Mouse (Mus musculus) ovary, postnatal 14 days (tissue): ENCODE measurements around the gene B230219D22Rik.
"Not testable (repeated sequence)": the region's sequence is repeated elsewhere in the genome, so short reads cannot be mapped to it uniquely, and the experiment has no call there.

ENCODE experiments used
- DNase-seq: peaks from one replicate; pipeline ENCODE4 v3.0.0; 2022; ENCODE audit warnings: low spot score

Gene B230219D22Rik

GRCm38 (mm10) chr13:55692535-55693242, at the start of gene B230219D22Rik:
Gene B230219D22Rik (plus strand): TSS chr13:55693124.
- DNase-seq, result peak; percentile 80

GRCm38 (mm10) chr13:55644525-55644924, 48.4 kb upstream of the B230219D22Rik start:
- DNase-seq, result no peak

GRCm38 (mm10) chr13:55650098-55650497, 42.8 kb upstream of the B230219D22Rik start:
- DNase-seq, result no peak

- DNase-seq, result no peak
These were observed 41.9 kb upstream of the B230219D22Rik start for GRCm38 (mm10) chr13:55650980-55651379.

- no peak for DNase-seq
These were observed 24.4 kb upstream of the B230219D22Rik start for GRCm38 (mm10) chr13:55668550-55668949.

GRCm38 (mm10) chr13:55672711-55673110, 20.2 kb upstream of the B230219D22Rik start:
- DNase-seq, result no peak

GRCm38 (mm10) chr13:55677364-55677763, 15.6 kb upstream of the B230219D22Rik start:
- no peak for DNase-seq

GRCm38 (mm10) chr13:55682201-55682600, 10.7 kb upstream of the B230219D22Rik start:
- DNase-seq, result no peak

GRCm38 (mm10) chr13:55683581-55683980, 9.3 kb upstream of the B230219D22Rik start:
- DNase-seq, result no peak

- DNase-seq, result no peak
These were observed 6.8 kb upstream of the B230219D22Rik start for GRCm38 (mm10) chr13:55686107-55686633.

- no peak for DNase-seq
These were observed 4.9 kb upstream of the B230219D22Rik start for GRCm38 (mm10) chr13:55687927-55688602.

GRCm38 (mm10) chr13:55693243-55693721, 358 bp downstream of the B230219D22Rik start:
- DNase-seq, result no peak

- no peak for DNase-seq
These were observed 1.2 kb downstream of the B230219D22Rik start for GRCm38 (mm10) chr13:55694110-55694509.

- DNase-seq, result not testable (repeated sequence)
These were observed 3.1 kb downstream of the B230219D22Rik start for GRCm38 (mm10) chr13:55695989-55696388.

GRCm38 (mm10) chr13:55704301-55704700, 11.4 kb downstream of the B230219D22Rik start:
- no peak for DNase-seq

GRCm38 (mm10) chr13:55712846-55713245, 19.9 kb downstream of the B230219D22Rik start:
- DNase-seq, result no peak

GRCm38 (mm10) chr13:55714501-55715166, 21.7 kb downstream of the B230219D22Rik start, which contains the start of gene Txndc15:
Gene Txndc15 (plus strand): TSS chr13:55714650.
- DNase-seq, result peak; percentile 89

- no peak for DNase-seq
These were observed 22.2 kb downstream of the B230219D22Rik start for GRCm38 (mm10) chr13:55715167-55715512.

GRCm38 (mm10) chr13:55715908-55716510, 23.1 kb downstream of the B230219D22Rik start:
- DNase-seq, result no peak

- DNase-seq, result no peak
These were observed 28.6 kb downstream of the B230219D22Rik start for GRCm38 (mm10) chr13:55721516-55721915.

- no peak for DNase-seq
These were observed 29.1 kb downstream of the B230219D22Rik start for GRCm38 (mm10) chr13:55721995-55722394.

GRCm38 (mm10) chr13:55726598-55727119, 33.7 kb downstream of the B230219D22Rik start:
- DNase-seq, result no peak
